Mouse (Mus musculus) embryonic facial prominence, embryonic 10.5 days (tissue): ENCODE measurements around the gene Tk1. TPM values are rescaled to one million over a fixed set of nuclear protein-coding genes. Genes with fewer than 3 reads are reported as not detected.
"Not testable (repeated sequence)": the region's sequence is repeated elsewhere in the genome, so short reads cannot be mapped to it uniquely, and the experiment has no call there.

Experiments
- DNase-seq: peaks from one replicate; pipeline ENCODE4 v3.0.0-alpha.2; 2017; ENCODE audit warnings: low spot score
- H3K27ac ChIP-seq: fragments of 300-500 bp; sonication (generic); replicated peaks from 2 replicates; pipeline ENCODE4 v1.5.1; 2016; ENCODE audit warnings: mild to moderate bottlenecking
- H3K27me3 ChIP-seq: fragments of 300-500 bp; sonication (generic); replicated peaks from 2 replicates; pipeline ENCODE4 v1.6.1; 2016; ENCODE audit warnings: low read depth, mild to moderate bottlenecking; ENCODE audit not compliant: poor library complexity, severe bottlenecking
- H3K36me3 ChIP-seq: fragments of 300-500 bp; sonication (generic); replicated peaks from 2 replicates; pipeline ENCODE4 v1.6.1; 2016; ENCODE audit warnings: mild to moderate bottlenecking, moderate library complexity
- H3K4me1 ChIP-seq: fragments of 300-500 bp; sonication (generic); 2 replicates; pipeline ENCODE4 v1.6.1; 2016
- H3K4me3 ChIP-seq: fragments of 300-500 bp; sonication (generic); 2 replicates; pipeline ENCODE4 v1.5.1; 2016; ENCODE audit warnings: mild to moderate bottlenecking, moderate library complexity
- H3K9me3 ChIP-seq: fragments of 300-500 bp; sonication (generic); 2 replicates; pipeline ENCODE4 v1.6.1; 2016; ENCODE audit warnings: mild to moderate bottlenecking
- WGBS: fragments of 180-500 bp; shearing (Covaris S2); methylation state at CpG from one replicate; pipeline ENCODE4 v1.1.7; 2016; 5-methylcytosine and 5-hydroxymethylcytosine counted together
- polyA plus RNA-seq: library from polyadenylated mRNA; unstranded; fragments of >200 nt; fragmentation: Nextera tagmentation; extraction: Ambion mirVana; gene quantifications from 2 replicates; pipeline ENCODE4 v1.2.1, GENCODE M21; 2016

The Tk1 gene
- polyA plus RNA-seq, 1 experiment from 2014 or later = 161 TPM

GRCm38 (mm10) chr11:117840910-117841309 lies 15.0 kb upstream of the Tk1 start:
- Histone ChIP-seq H3K27me3 (no peaks in the 10 kb centered on the region), H3K9me3 (no peaks in the 10 kb centered on the region), H3K36me3 (no peaks in the 10 kb centered on the region), H3K4me3 (no peak overlapping the region), H3K4me1 (peaks cover 24% of the 10 kb centered on the region), H3K27ac (no peak overlapping the region)
- 58% methylated on average over 1 of the region's 1 CpGs for WGBS
- no peak for DNase-seq

- Histone ChIP-seq H3K4me3 (no peak overlapping the region), H3K27me3 (no peaks in the 10 kb centered on the region), H3K27ac (no peak overlapping the region), H3K36me3 (no peaks in the 10 kb centered on the region), H3K4me1 (peaks cover 21% of the 10 kb centered on the region), H3K9me3 (no peaks in the 10 kb centered on the region)
- 92% methylated on average over 1 of the region's 1 CpGs for WGBS
- no peak for DNase-seq
These were observed 13.1 kb upstream of the Tk1 start for GRCm38 (mm10) chr11:117839021-117839420.

- H3K36me3 ChIP-seq = no peaks in the 10 kb centered on the region
- no peaks in the 10 kb centered on the region for H3K27me3 ChIP-seq
- no peak overlapping the region for H3K4me3 ChIP-seq
- 71% methylated on average over 2 of the region's 2 CpGs for WGBS
- peak overlapping the region; percentile 64 for H3K27ac ChIP-seq
- DNase-seq = no peak
- no peaks in the 10 kb centered on the region for H3K9me3 ChIP-seq
- H3K4me1 ChIP-seq = peaks cover 21% of the 10 kb centered on the region
These were observed 12.7 kb upstream of the Tk1 start for GRCm38 (mm10) chr11:117838572-117838971.

- DNase-seq = peak; percentile 42
- WGBS = 28% methylated on average over 13 of the region's 13 CpGs
- Histone ChIP-seq H3K4me3 (peak overlapping the region; percentile 36; the same call in 1 of the 2 replicates), H3K4me1 (peaks cover 31% of the 10 kb centered on the region), H3K9me3 (no peaks in the 10 kb centered on the region), H3K27ac (no peak overlapping the region), H3K36me3 (no peaks in the 10 kb centered on the region), H3K27me3 (no peaks in the 10 kb centered on the region)
These were observed 10.4 kb upstream of the Tk1 start for GRCm38 (mm10) chr11:117836306-117836705.

GRCm38 (mm10) chr11:117834086-117834485 lies 8.2 kb upstream of the Tk1 start:
- Histone ChIP-seq H3K27ac (no peak overlapping the region), H3K9me3 (no peaks in the 10 kb centered on the region), H3K36me3 (no peaks in the 10 kb centered on the region), H3K27me3 (no peaks in the 10 kb centered on the region), H3K4me1 (peaks cover 34% of the 10 kb centered on the region), H3K4me3 (no peak overlapping the region)
- DNase-seq = no peak
- WGBS = 94% methylated on average over 8 of the region's 8 CpGs

- peaks cover 33% of the 10 kb centered on the region for H3K4me1 ChIP-seq
- H3K36me3 ChIP-seq, H3K27ac ChIP-seq, H3K4me3 ChIP-seq, H3K27me3 ChIP-seq, H3K9me3 ChIP-seq, DNase-seq: not testable (repeated sequence)
- WGBS = 80% methylated on average over 6 of the region's 6 CpGs
These were observed 7.6 kb upstream of the Tk1 start for GRCm38 (mm10) chr11:117833509-117833908.

GRCm38 (mm10) chr11:117832086-117832969 lies 6.4 kb upstream of the Tk1 start:
- no peaks in the 10 kb centered on the region for H3K27me3 ChIP-seq
- peak overlapping the region; percentile 52 for H3K4me3 ChIP-seq
- peak overlapping the region; percentile 70 for H3K27ac ChIP-seq
- H3K36me3 ChIP-seq = no peaks in the 10 kb centered on the region
- H3K4me1 ChIP-seq = peaks cover 35% of the 10 kb centered on the region
- 15% methylated on average over 28 of the region's 28 CpGs for WGBS
- no peaks in the 10 kb centered on the region for H3K9me3 ChIP-seq
- DNase-seq = peak; percentile 85

GRCm38 (mm10) chr11:117830401-117830800 lies 4.5 kb upstream of the Tk1 start:
- H3K4me1 ChIP-seq = peaks cover 47% of the 10 kb centered on the region
- 89% methylated on average over 9 of the region's 9 CpGs for WGBS
- H3K36me3 ChIP-seq = no peaks in the 10 kb centered on the region
- no peak overlapping the region for H3K4me3 ChIP-seq
- no peak for DNase-seq
- peak overlapping the region; percentile 8; the same call in 1 of the 2 replicates for H3K27ac ChIP-seq
- H3K9me3 ChIP-seq = no peaks in the 10 kb centered on the region
- no peaks in the 10 kb centered on the region for H3K27me3 ChIP-seq

- H3K36me3 ChIP-seq = no peaks in the 10 kb centered on the region
- DNase-seq = no peak
- WGBS = 85% methylated on average over 2 of the region's 2 CpGs
- no peak overlapping the region for H3K27ac ChIP-seq
- H3K27me3 ChIP-seq = no peaks in the 10 kb centered on the region
- H3K9me3 ChIP-seq = no peaks in the 10 kb centered on the region
- no peak overlapping the region for H3K4me3 ChIP-seq
- H3K4me1 ChIP-seq = peaks cover 51% of the 10 kb centered on the region
These were observed 3.9 kb upstream of the Tk1 start for GRCm38 (mm10) chr11:117829671-117830215.

- H3K36me3 ChIP-seq = peaks cover 2% of the 10 kb centered on the region
- H3K9me3 ChIP-seq = no peaks in the 10 kb centered on the region
- H3K4me1 ChIP-seq = peaks cover 58% of the 10 kb centered on the region
- no peak for DNase-seq
- no peaks in the 10 kb centered on the region for H3K27me3 ChIP-seq
- WGBS = 59% methylated on average over 9 of the region's 9 CpGs
- H3K4me3 ChIP-seq = no peak overlapping the region
- H3K27ac ChIP-seq = no peak overlapping the region
These were observed 3.2 kb upstream of the Tk1 start for GRCm38 (mm10) chr11:117828888-117829604.

GRCm38 (mm10) chr11:117828149-117828887 lies 2.4 kb upstream of the Tk1 start:
- H3K27me3 ChIP-seq = no peaks in the 10 kb centered on the region
- H3K9me3 ChIP-seq = no peaks in the 10 kb centered on the region
- peaks cover 9% of the 10 kb centered on the region for H3K36me3 ChIP-seq
- 88% methylated on average over 18 of the region's 18 CpGs for WGBS
- H3K27ac ChIP-seq = 0 out of 2 replicates have a peak overlapping the region, but pooled peaks have one; percentile 25
- no peak overlapping the region for H3K4me3 ChIP-seq
- DNase-seq = no peak
- peaks cover 64% of the 10 kb centered on the region for H3K4me1 ChIP-seq

GRCm38 (mm10) chr11:117827386-117827785 lies 1.5 kb upstream of the Tk1 start:
- no peak overlapping the region for H3K27ac ChIP-seq
- peaks cover 69% of the 10 kb centered on the region for H3K4me1 ChIP-seq
- H3K9me3 ChIP-seq = no peaks in the 10 kb centered on the region
- WGBS = 77% methylated on average over 3 of the region's 3 CpGs
- H3K4me3 ChIP-seq = no peak overlapping the region
- no peaks in the 10 kb centered on the region for H3K27me3 ChIP-seq
- peaks cover 19% of the 10 kb centered on the region for H3K36me3 ChIP-seq
- DNase-seq = no peak
